Mouse (Mus musculus): Measurements from ENCODE around the gene AL731706.1.

DNA sequence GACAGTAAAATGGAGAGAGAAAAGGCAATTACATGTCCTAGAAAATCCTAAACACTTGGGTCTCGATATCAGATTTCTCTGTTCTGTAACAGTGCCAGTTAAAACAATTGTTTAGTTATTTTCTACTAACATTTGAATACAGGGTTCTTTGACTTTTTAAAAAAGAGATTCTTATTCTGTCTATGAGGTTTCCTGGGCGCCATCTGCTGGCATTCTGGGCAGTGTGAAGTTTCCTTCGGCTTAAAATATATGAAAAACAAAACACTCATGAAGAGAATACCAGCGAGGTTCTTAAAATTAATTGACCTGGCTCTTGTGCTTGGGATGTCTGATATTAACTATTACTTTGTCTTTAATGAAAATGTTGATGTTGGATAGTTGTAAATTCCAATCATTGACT, 4.3 kb downstream of the AL731706.1 start:
- TF ChIP-seq CTCF (IDR thresholded peaks at IDR 0.05; ENCODE audit: low read depth, low read length) = no peak
- no peak for TF ChIP-seq POLR2A (IDR thresholded peaks at IDR 0.05; ENCODE audit: borderline replicate concordance, low read depth, low read length)
